Mouse (Mus musculus): ENCODE measurements around the gene Ppfibp1. TPM values are rescaled to one million over a fixed set of nuclear protein-coding genes. Genes with fewer than 3 reads are reported as not detected.

Gene Ppfibp1
- polyA plus RNA-seq, 1 experiment from 2014 or later, result 12.9 TPM

- ATAC-seq (ENCODE audit: low read depth), result no peak
- Histone ChIP-seq H3K27me3 (ENCODE audit: control insufficient read depth, insufficient read depth, low read depth, low read length) (no peaks in the 10 kb centered on the region), H3K4me1 (ENCODE audit: control insufficient read depth, low read depth, low read length) (peaks cover 8% of the 10 kb centered on the region), H3K36me3 (ENCODE audit: control insufficient read depth, insufficient read depth) (no peaks in the 10 kb centered on the region), H3K9ac (ENCODE audit: low read depth, low read length) (no peak overlapping the region), H3K4me2 (ENCODE audit: low read depth, low read length) (no peak overlapping the region; the same call in 1 of the 2 replicates), H3K4me3 (ENCODE audit: low read depth, low read length) (no peak overlapping the region), H3K27ac (ENCODE audit: low read length) (no peak overlapping the region), H3K9me3 (replicated peaks; ENCODE audit: control insufficient read depth, low read length) (no peaks in the 10 kb centered on the region)
- 48% methylated on average over 3 of the region's 3 CpGs for WGBS (ENCODE audit: insufficient replicate concordance)
Measured at GRCm38 (mm10) chr6:146906000-146906786, 17.9 kb downstream of the Ppfibp1 start.

- peak; percentile 46 for ATAC-seq (ENCODE audit: low read depth)
- no peak overlapping the region for H3K4me2 ChIP-seq (ENCODE audit: low read depth, low read length)
- peaks cover 8% of the 10 kb centered on the region for H3K4me1 ChIP-seq (ENCODE audit: control insufficient read depth, low read depth, low read length)
- peak overlapping the region; percentile 58 for H3K27ac ChIP-seq (ENCODE audit: low read length)
- 62% methylated on average over 5 of the region's 5 CpGs for WGBS (ENCODE audit: insufficient replicate concordance)
- no peak overlapping the region for H3K4me3 ChIP-seq (ENCODE audit: low read depth, low read length)
- no peaks in the 10 kb centered on the region for H3K9me3 ChIP-seq (replicated peaks; ENCODE audit: control insufficient read depth, low read length)
- no peaks in the 10 kb centered on the region for H3K27me3 ChIP-seq (ENCODE audit: control insufficient read depth, insufficient read depth, low read depth, low read length)
- no peak overlapping the region for H3K9ac ChIP-seq (ENCODE audit: low read depth, low read length)
- H3K36me3 ChIP-seq (ENCODE audit: control insufficient read depth, insufficient read depth), result no peaks in the 10 kb centered on the region
Measured at GRCm38 (mm10) chr6:146907061-146907794, 18.9 kb downstream of the Ppfibp1 start.

- 66% methylated on average over 1 of the region's 1 CpGs for WGBS (ENCODE audit: insufficient replicate concordance)
- Histone ChIP-seq H3K27me3 (ENCODE audit: control insufficient read depth, insufficient read depth, low read depth, low read length) (no peaks in the 10 kb centered on the region), H3K4me3 (ENCODE audit: low read depth, low read length) (no peak overlapping the region), H3K27ac (ENCODE audit: low read length) (peak overlapping the region; percentile 58), H3K4me2 (ENCODE audit: low read depth, low read length) (no peak overlapping the region), H3K9me3 (replicated peaks; ENCODE audit: control insufficient read depth, low read length) (no peaks in the 10 kb centered on the region), H3K36me3 (ENCODE audit: control insufficient read depth, insufficient read depth) (no peaks in the 10 kb centered on the region), H3K9ac (ENCODE audit: low read depth, low read length) (no peak overlapping the region), H3K4me1 (ENCODE audit: control insufficient read depth, low read depth, low read length) (peaks cover 9% of the 10 kb centered on the region)
- peak; percentile 79 for ATAC-seq (ENCODE audit: low read depth)
Measured at GRCm38 (mm10) chr6:146907795-146908190, 19.5 kb downstream of the Ppfibp1 start.

GRCm38 (mm10) chr6:146908801-146909200 lies 20.5 kb downstream of the Ppfibp1 start:
- H3K27ac ChIP-seq (ENCODE audit: low read length), result no peak overlapping the region
- no peak overlapping the region for H3K4me3 ChIP-seq (ENCODE audit: low read depth, low read length)
- H3K4me2 ChIP-seq (ENCODE audit: low read depth, low read length), result no peak overlapping the region
- 15% methylated on average over 2 of the region's 2 CpGs for WGBS (ENCODE audit: insufficient replicate concordance)
- H3K27me3 ChIP-seq (ENCODE audit: control insufficient read depth, insufficient read depth, low read depth, low read length), result no peaks in the 10 kb centered on the region
- ATAC-seq (ENCODE audit: low read depth), result no peak
- H3K4me1 ChIP-seq (ENCODE audit: control insufficient read depth, low read depth, low read length), result peaks cover 15% of the 10 kb centered on the region
- H3K9ac ChIP-seq (ENCODE audit: low read depth, low read length), result no peak overlapping the region
- no peaks in the 10 kb centered on the region for H3K36me3 ChIP-seq (ENCODE audit: control insufficient read depth, insufficient read depth)
- H3K9me3 ChIP-seq (replicated peaks; ENCODE audit: control insufficient read depth, low read length), result no peaks in the 10 kb centered on the region

- no peaks in the 10 kb centered on the region for H3K27me3 ChIP-seq (ENCODE audit: control insufficient read depth, insufficient read depth, low read depth, low read length)
- 57% methylated on average over 5 of the region's 5 CpGs for WGBS (ENCODE audit: insufficient replicate concordance)
- no peak overlapping the region for H3K4me3 ChIP-seq (ENCODE audit: low read depth, low read length)
- ATAC-seq (ENCODE audit: low read depth), result no peak
- H3K4me1 ChIP-seq (ENCODE audit: control insufficient read depth, low read depth, low read length), result peaks cover 15% of the 10 kb centered on the region
- H3K36me3 ChIP-seq (ENCODE audit: control insufficient read depth, insufficient read depth), result no peaks in the 10 kb centered on the region
- no peaks in the 10 kb centered on the region for H3K9me3 ChIP-seq (replicated peaks; ENCODE audit: control insufficient read depth, low read length)
- H3K27ac ChIP-seq (ENCODE audit: low read length), result no peak overlapping the region
- no peak overlapping the region for H3K4me2 ChIP-seq (ENCODE audit: low read depth, low read length)
- no peak overlapping the region for H3K9ac ChIP-seq (ENCODE audit: low read depth, low read length)
Measured at GRCm38 (mm10) chr6:146909725-146910489, 21.6 kb downstream of the Ppfibp1 start.

GRCm38 (mm10) chr6:146910801-146911200 lies 22.5 kb downstream of the Ppfibp1 start:
- no peak for ATAC-seq (ENCODE audit: low read depth)
- no peak overlapping the region for H3K4me2 ChIP-seq (ENCODE audit: low read depth, low read length)
- H3K4me1 ChIP-seq (ENCODE audit: control insufficient read depth, low read depth, low read length), result peaks cover 15% of the 10 kb centered on the region
- no peak overlapping the region for H3K27ac ChIP-seq (ENCODE audit: low read length)
- no peaks in the 10 kb centered on the region for H3K9me3 ChIP-seq (replicated peaks; ENCODE audit: control insufficient read depth, low read length)
- no peaks in the 10 kb centered on the region for H3K36me3 ChIP-seq (ENCODE audit: control insufficient read depth, insufficient read depth)
- H3K27me3 ChIP-seq (ENCODE audit: control insufficient read depth, insufficient read depth, low read depth, low read length), result no peaks in the 10 kb centered on the region
- H3K9ac ChIP-seq (ENCODE audit: low read depth, low read length), result no peak overlapping the region
- WGBS (ENCODE audit: insufficient replicate concordance), result 84% methylated on average over 2 of the region's 2 CpGs
- no peak overlapping the region for H3K4me3 ChIP-seq (ENCODE audit: low read depth, low read length)

GRCm38 (mm10) chr6:146912835-146913488 lies 24.7 kb downstream of the Ppfibp1 start:
- H3K9me3 ChIP-seq (replicated peaks; ENCODE audit: control insufficient read depth, low read length), result no peaks in the 10 kb centered on the region
- peak overlapping the region; percentile 55; the same call in 1 of the 2 replicates for H3K27ac ChIP-seq (ENCODE audit: low read length)
- no peak overlapping the region for H3K4me3 ChIP-seq (ENCODE audit: low read depth, low read length)
- peaks cover 7% of the 10 kb centered on the region for H3K4me1 ChIP-seq (ENCODE audit: control insufficient read depth, low read depth, low read length)
- H3K4me2 ChIP-seq (ENCODE audit: low read depth, low read length), result no peak overlapping the region
- peak; percentile 54 for ATAC-seq (ENCODE audit: low read depth)
- H3K27me3 ChIP-seq (ENCODE audit: control insufficient read depth, insufficient read depth, low read depth, low read length), result no peaks in the 10 kb centered on the region
- H3K9ac ChIP-seq (ENCODE audit: low read depth, low read length), result no peak overlapping the region
- 8% methylated on average over 3 of the region's 3 CpGs for WGBS (ENCODE audit: insufficient replicate concordance)
- no peaks in the 10 kb centered on the region for H3K36me3 ChIP-seq (ENCODE audit: control insufficient read depth, insufficient read depth)

GRCm38 (mm10) chr6:146913489-146914198 lies 25.4 kb downstream of the Ppfibp1 start:
- Histone ChIP-seq H3K9me3 (replicated peaks; ENCODE audit: control insufficient read depth, low read length) (no peaks in the 10 kb centered on the region), H3K4me3 (ENCODE audit: low read depth, low read length) (no peak overlapping the region), H3K36me3 (ENCODE audit: control insufficient read depth, insufficient read depth) (no peaks in the 10 kb centered on the region), H3K4me1 (ENCODE audit: control insufficient read depth, low read depth, low read length) (peaks cover 7% of the 10 kb centered on the region), H3K27ac (ENCODE audit: low read length) (peak overlapping the region; percentile 55; the same call in 1 of the 2 replicates), H3K9ac (ENCODE audit: low read depth, low read length) (no peak overlapping the region), H3K4me2 (ENCODE audit: low read depth, low read length) (no peak overlapping the region), H3K27me3 (ENCODE audit: control insufficient read depth, insufficient read depth, low read depth, low read length) (no peaks in the 10 kb centered on the region)
- 39% methylated on average over 4 of the region's 4 CpGs for WGBS (ENCODE audit: insufficient replicate concordance)
- no peak for ATAC-seq (ENCODE audit: low read depth)

Measured in liver, embryonic 16.5 days (tissue).